30 mouse cellular contexts compared by ENCODE assay signal in genomic region chr5:31301866-31302265, GRCm38 (mm10). TPM values are rescaled to one million over a fixed set of nuclear protein-coding genes. Genes with fewer than 3 reads are reported as not detected.
DNase-seq lines count a peak whose midpoint lies in the region; ATAC-seq and TF ChIP-seq lines count a peak whose summit lies in the region.
"Had no signal": no experiment of that assay in that cellular context is flagged by ENCODE, and none has a peak within 500 bp of the region (broad histone marks: within the 10 kb centered on the region; RNA-seq: fewer than 3 reads in every experiment).

No protein-coding gene starts in this region.

- in situ Hi-C loops in CH12.LX (cut with MboI; ENCODE audit: low pct_ligation_motif_present, low pct_unique_long_range_greater_than_20kb, low sequenced_read_pairs), result no loop called here

- TF ChIP-seq CTCF in CH12.LX (conservative IDR thresholded peaks at IDR 0.05 in 1 of 2, IDR thresholded peaks at IDR 0.05 in 1 of 2; ENCODE audit: low read depth in 2 of 2, low read length in 2 of 2), result peak in 1 of 2 experiments; percentile 42; a peak in 2 of 4 replicates
- 0 out of 6 replicates have a peak, but pooled peaks of 1 of the 3 experiments have one; percentile 14 for TF ChIP-seq CTCF in MEL (IDR thresholded peaks at IDR 0.05 in 2 of 3, conservative IDR thresholded peaks at IDR 0.05 in 1 of 3; ENCODE audit: control insufficient read depth in 1 of 3, insufficient read depth in 1 of 3, low read depth in 2 of 3, low read length in 3 of 3, poor library complexity in 1 of 3, severe bottlenecking in 1 of 3)

- no peaks in the 10 kb centered on the region for H3K36me3 ChIP-seq in CH12.LX (replicated peaks in 1 of 2; ENCODE audit: control insufficient read depth in 1 of 2, insufficient read depth in 1 of 2, low read length in 1 of 2)
- H3K36me3 ChIP-seq in MEL (ENCODE audit: control insufficient read depth in 1 of 2, insufficient read depth in 2 of 2, low read length in 2 of 2), result no peaks in the 10 kb centered on the region
- H3K36me3 ChIP-seq in forebrain, embryonic 15.5 days, result no peaks in the 10 kb centered on the region
- H3K36me3 ChIP-seq: forebrain, embryonic 10.5 days; G1E; hindbrain, embryonic 13.5 days had no signal

- H3K4me1 ChIP-seq in CH12.LX (ENCODE audit: control insufficient read depth in 1 of 2, insufficient read depth in 2 of 2) (peaks cover 2 to 3% of the 10 kb centered on the region in 2 experiments; a peak in 3 of 4 replicates), MEL (ENCODE audit: control insufficient read depth in 1 of 2, insufficient read depth in 2 of 2, low read length in 2 of 2) (no peaks in the 10 kb centered on the region)
- no peaks in the 10 kb centered on the region for H3K4me1 ChIP-seq in forebrain, embryonic 15.5 days
- H3K4me1 ChIP-seq: forebrain, embryonic 13.5 days; hindbrain, embryonic 13.5 days had no signal

- TF ChIP-seq RAD21 in CH12.LX (IDR thresholded peaks at IDR 0.05; ENCODE audit: low read depth, low read length) (no peak; the same call in 1 of the 2 replicates), MEL (IDR thresholded peaks at IDR 0.05; ENCODE audit: low read depth, low read length) (no peak)

- peak; percentile 33 for DNase-seq in 416B (ENCODE audit: low read depth)
- DNase-seq in CH12.LX (ENCODE audit: extremely low read depth), result peak; percentile 29
- no peak for DNase-seq in MEL (ENCODE audit: low read depth, low spot score)
- peak; percentile 21 for DNase-seq in induced T-regulatory cell, adult 2 months (ENCODE audit: low read depth)
- no peak for DNase-seq in lung, postnatal 4 days
- no peak for DNase-seq in cerebellum, postnatal 4 days (ENCODE audit: low spot score in 2 of 2)
- DNase-seq: adrenal gland, adult 2 months; adrenal gland, postnatal 14 days; cerebellum, adult 11 months; cerebellum, adult 8-10 months; cerebellum, postnatal 10 days; cerebellum, postnatal 36 days; forebrain, postnatal 0 days; gastrocnemius, adult 2 months; gastrocnemius, postnatal 14 days; kidney, adult 18-20 months; kidney, adult 9 months had no signal

- no peak overlapping the region for H3K9ac ChIP-seq in CH12.LX (ENCODE audit: insufficient read depth, low read depth)
- H3K9ac ChIP-seq in MEL (ENCODE audit: control insufficient read depth, low read depth, low read length, poor library complexity, severe bottlenecking), result no peak overlapping the region
- H3K9ac ChIP-seq in forebrain, embryonic 15.5 days (replicated peaks), result no peak overlapping the region
- H3K9ac ChIP-seq: forebrain, embryonic 13.5 days; forebrain, postnatal 0 days; hindbrain, embryonic 13.5 days had no signal

- dilution Hi-C loops in CH12.LX (cut with MboI; ENCODE audit: extremely low pct_ligation_motif_present, extremely low pct_unique_long_range_greater_than_20kb, low sequenced_read_pairs), result no loop called here

- TF ChIP-seq EP300 in CH12.LX (IDR thresholded peaks at IDR 0.05; ENCODE audit: low read length) (no peak), MEL (IDR thresholded peaks at IDR 0.05; ENCODE audit: low read depth in 1 of 2, low read length in 2 of 2) (no peak)

- H3K27ac ChIP-seq in CH12.LX (ENCODE audit: insufficient read depth, low read depth), result no peak overlapping the region
- H3K27ac ChIP-seq in MEL (ENCODE audit: control insufficient read depth, low read depth, low read length), result no peak overlapping the region
- no peak overlapping the region for H3K27ac ChIP-seq in forebrain, embryonic 15.5 days (replicated peaks)
- H3K27ac ChIP-seq: forebrain, embryonic 10.5 days; forebrain, embryonic 13.5 days; gastrocnemius, adult 2 months; hindbrain, embryonic 13.5 days had no signal

- no peak overlapping the region for H3K4me2 ChIP-seq in CH12.LX (ENCODE audit: insufficient read depth, low read depth, poor library complexity, severe bottlenecking)
- no peak overlapping the region for H3K4me2 ChIP-seq in forebrain, embryonic 15.5 days (replicated peaks)
- H3K4me2 ChIP-seq: forebrain, embryonic 13.5 days; heart, embryonic 11.5 days; hindbrain, embryonic 13.5 days had no signal

- 76% methylated on average over 8 of the region's 8 CpGs for WGBS in forebrain, embryonic 15.5 days

- H3K27me3 ChIP-seq in CH12.LX (replicated peaks) (peaks cover 69% of the 10 kb centered on the region), MEL (ENCODE audit: control insufficient read depth in 1 of 2, insufficient read depth in 2 of 2, low read length in 2 of 2) (peaks cover 8 to 9% of the 10 kb centered on the region in 2 experiments)
- H3K27me3 ChIP-seq in forebrain, embryonic 15.5 days, result no peaks in the 10 kb centered on the region
- H3K27me3 ChIP-seq: forebrain, embryonic 13.5 days had no signal

- no peak overlapping the region for H3K4me3 ChIP-seq in CH12.LX (replicated peaks in 1 of 3; ENCODE audit: low read depth in 2 of 3, low read length in 2 of 3, poor library complexity in 1 of 3)
- H3K4me3 ChIP-seq in MEL (ENCODE audit: control insufficient read depth in 1 of 2, insufficient read depth in 1 of 2, low read depth in 2 of 2, low read length in 2 of 2), result no peak overlapping the region
- no peak overlapping the region for H3K4me3 ChIP-seq in forebrain, embryonic 15.5 days
- H3K4me3 ChIP-seq: forebrain, embryonic 10.5 days; forebrain, embryonic 13.5 days; gastrocnemius, adult 2 months; hindbrain, embryonic 13.5 days had no signal

- H3K9me3 ChIP-seq in CH12.LX (replicated peaks; ENCODE audit: low read length), result peaks cover 12% of the 10 kb centered on the region
- H3K9me3 ChIP-seq in MEL (replicated peaks; ENCODE audit: insufficient read depth, low read length), result no peaks in the 10 kb centered on the region
- no peaks in the 10 kb centered on the region for H3K9me3 ChIP-seq in forebrain, embryonic 15.5 days
- H3K9me3 ChIP-seq: forebrain, embryonic 10.5 days; forebrain, embryonic 13.5 days; G1E; hindbrain, embryonic 13.5 days had no signal

- H3K79me2 ChIP-seq in CH12.LX (replicated peaks; ENCODE audit: control insufficient read depth, extremely low read depth, insufficient read depth, poor library complexity, severe bottlenecking) (no peaks in the 10 kb centered on the region), MEL (ENCODE audit: control insufficient read depth, insufficient read depth, low read length, poor library complexity) (no peaks in the 10 kb centered on the region)

- no peak for ATAC-seq in forebrain, embryonic 15.5 days (replicated peaks)
- no peak for ATAC-seq in CD4-positive, CD25-positive, alpha-beta regulatory T cell, adult 4 months
- ATAC-seq: forebrain, embryonic 13.5 days; forebrain, postnatal 0 days; hindbrain, embryonic 16.5 days; inflammation-experienced regulatory T-cells, adult 6 months; intestine, embryonic 16.5 days had no signal

- no peak for TF ChIP-seq POLR2A in CH12.LX (IDR thresholded peaks at IDR 0.05; ENCODE audit: low read depth, low read length)
- no peak for TF ChIP-seq POLR2A in MEL (IDR thresholded peaks at IDR 0.05; ENCODE audit: control insufficient read depth in 1 of 2, insufficient read depth in 1 of 2, low read depth in 1 of 2, low read length in 2 of 2, poor library complexity in 1 of 2)

TF ChIP-seq in CH12.LX, 34 proteins besides CTCF, POLR2A, EP300 and RAD21 (continues in another document):
- TF ChIP-seq USF2 (conservative IDR thresholded peaks at IDR 0.05; ENCODE audit: low read depth, low read length), result no peak
- TF ChIP-seq ZNF384 (IDR thresholded peaks at IDR 0.05; ENCODE audit: low read depth, low read length), result peak; percentile 97

TF ChIP-seq in MEL, 35 proteins besides CTCF, POLR2A, EP300 and RAD21:
- TF ChIP-seq POLR2AphosphoS2 (IDR thresholded peaks at IDR 0.05; ENCODE audit: low read length), result no peak
- peak; percentile 95 for TF ChIP-seq ZNF384 (IDR thresholded peaks at IDR 0.05; ENCODE audit: low read depth, low read length)
- peak; percentile 19; the same call in 1 of the 2 replicates for TF ChIP-seq SMC3 (IDR thresholded peaks at IDR 0.05; ENCODE audit: low read depth, low read length)
TF ChIP-seq in MEL: peak in this region for 2.

RNA-seq across cellular contexts. Expression of gene Gckr, which starts 4.6 kb away (rescaled TPM):
- total RNA-seq in CH12.LX (2012; rRNA removed) (0.08 TPM in 1 of 2 replicates, not detected in the other), CH12.LX (2014; rRNA removed) (not detected in 2 replicates), MEL (2012; rRNA removed) (0.04 TPM in 1 of 2 replicates, not detected in the other)
- polyA plus RNA-seq in CH12.LX (2012; ENCODE audit: insufficient read length, low read depth) (not detected in 2 replicates), MEL (2012; ENCODE audit: insufficient read depth in 1 of 2, insufficient read length in 2 of 2, low read depth in 1 of 2, low replicate concordance in 2 of 2, missing spikeins in 1 of 2) (under 1 TPM in 1 of 2 experiments, not detected in 1; 0.19 TPM)
- 0.27 and 0.45 TPM in 2 replicates for polyA plus RNA-seq in forebrain, embryonic 15.5 days (2015; fragmentation: Nextera tagmentation; extraction: Ambion mirVana)
- polyA plus RNA-seq in CD4-positive, CD25-positive, alpha-beta regulatory T cell, adult 4 months (2017; shearing (Covaris generic)), result not detected
- total RNA-seq: gastrocnemius, adult 2 months; gastrocnemius, postnatal 14 days; heart, adult 8-10 months; heart, postnatal 25 days had no signal
- polyA plus RNA-seq: G1E; heart, embryonic 14.5 days had no signal

RNA-seq across cellular contexts. Expression of gene Fndc4, which starts 6.0 kb away (rescaled TPM):
- total RNA-seq in CH12.LX (2012; rRNA removed), result 0.13 and 0.34 TPM in 2 replicates
- total RNA-seq in CH12.LX (2014; rRNA removed), result not detected in 2 replicates
- not detected in 2 replicates for polyA plus RNA-seq in CH12.LX (2012; ENCODE audit: insufficient read length, low read depth)
- not detected in 2 replicates for total RNA-seq in MEL (2012; rRNA removed)
- under 1 TPM in 1 of 2 experiments, not detected in 1; 0.32 TPM for polyA plus RNA-seq in MEL (2012; ENCODE audit: insufficient read depth in 1 of 2, insufficient read length in 2 of 2, low read depth in 1 of 2, low replicate concordance in 2 of 2, missing spikeins in 1 of 2)
- polyA plus RNA-seq in forebrain, embryonic 15.5 days (2015; fragmentation: Nextera tagmentation; extraction: Ambion mirVana), result 89.2 and 90.3 TPM in 2 replicates
- not detected for polyA plus RNA-seq in CD4-positive, CD25-positive, alpha-beta regulatory T cell, adult 4 months (2017; shearing (Covaris generic))
- polyA plus RNA-seq: G1E; inflammation-experienced regulatory T-cells, adult 6 months had no signal

RNA-seq across cellular contexts. Expression of gene Ift172, which starts 10.9 kb away (rescaled TPM):
- total RNA-seq in CH12.LX (2012; rRNA removed), result 11.1 and 21.5 TPM in 2 replicates
- total RNA-seq in CH12.LX (2014; rRNA removed), result 4.3 and 6.1 TPM in 2 replicates
- polyA plus RNA-seq in CH12.LX (2012; ENCODE audit: insufficient read length, low read depth), result 8.5 and 9.2 TPM in 2 replicates
- total RNA-seq in MEL (2012; rRNA removed), result 13.5 and 15.3 TPM in 2 replicates
- 10 to 100 TPM in 1 of 2 experiments, not detected in 1; 21.8 TPM for polyA plus RNA-seq in MEL (2012; ENCODE audit: insufficient read depth in 1 of 2, insufficient read length in 2 of 2, low read depth in 1 of 2, low replicate concordance in 2 of 2, missing spikeins in 1 of 2)
- 36.0 and 38.0 TPM in 2 replicates for polyA plus RNA-seq in forebrain, embryonic 15.5 days (2015; fragmentation: Nextera tagmentation; extraction: Ambion mirVana)
- polyA plus RNA-seq in CD4-positive, CD25-positive, alpha-beta regulatory T cell, adult 4 months (2017; shearing (Covaris generic)), result 1 to 10 TPM; 4.8 to 10.0 TPM

RNA-seq across cellular contexts. Expression of gene Krtcap3, which starts 50.4 kb away (rescaled TPM):
- 13.9 and 14.1 TPM in 2 replicates for total RNA-seq in CH12.LX (2012; rRNA removed)
- 9.8 and 10.0 TPM in 2 replicates for total RNA-seq in CH12.LX (2014; rRNA removed)
- 8.6 and 11.3 TPM in 2 replicates for polyA plus RNA-seq in CH12.LX (2012; ENCODE audit: insufficient read length, low read depth)
- 1.2 and 1.3 TPM in 2 replicates for total RNA-seq in MEL (2012; rRNA removed)
- polyA plus RNA-seq in MEL (2012; ENCODE audit: insufficient read depth in 1 of 2, insufficient read length in 2 of 2, low read depth in 1 of 2, low replicate concordance in 2 of 2, missing spikeins in 1 of 2), result 1 to 10 TPM in 1 of 2 experiments, not detected in 1; 3.3 TPM
- 1.7 and 2.4 TPM in 2 replicates for polyA plus RNA-seq in forebrain, embryonic 15.5 days (2015; fragmentation: Nextera tagmentation; extraction: Ambion mirVana)
- polyA plus RNA-seq in CD4-positive, CD25-positive, alpha-beta regulatory T cell, adult 4 months (2017; shearing (Covaris generic)), result 10 to 100 TPM; 28.0 to 30.7 TPM

Comparison
In these comparisons a context has a peak if more than half of its experiments do, and no peak if none do; other contexts are left out.
1. DNase-seq: peak in 416B (single experiment), CH12.LX (single experiment) and induced T-regulatory cell, adult 2 months (single experiment); none in MEL (single experiment), lung, postnatal 4 days (0 of 2) and cerebellum, postnatal 4 days (0 of 2).
2. RNA of gene Fndc4, which starts 6.0 kb away (polyA plus RNA-seq): 89.2 to 90.3 TPM in forebrain, embryonic 15.5 days; 0.32 TPM in MEL, not detected in CD4-positive, CD25-positive, alpha-beta regulatory T cell, adult 4 months and not detected in CH12.LX; every median in the first group is over 10 times any median in the second.